Mouse (Mus musculus) megakaryocyte, embryonic 14.5 days (primary cell): ENCODE results near the gene Farp1.

ENCODE experiments used
- FLI1 ChIP-seq: IDR thresholded peaks from 2 replicates; pipeline ENCODE4 v1.6.1; 2012; ENCODE audit warnings: low read length, inconsistent platforms, mixed read lengths
- GATA1 ChIP-seq: IDR thresholded peaks from 3 replicates; pipeline ENCODE4 v1.6.1; 2012; ENCODE audit warnings: mixed read lengths, low read length, inconsistent platforms, borderline replicate concordance

- no peak for TF ChIP-seq FLI1
- no peak for TF ChIP-seq GATA1
These were observed 294.5 kb downstream of the Farp1 start for GRCm38 (mm10) chr14:121329401-121330089.
